Mouse (Mus musculus) layer of hippocampus, adult 9-11 months (tissue): ENCODE measurements around the gene Dnase2b.

Source experiments
- DNase-seq: peaks from one replicate; pipeline ENCODE4 v3.0.0; 2022

Gene Dnase2b

GRCm38 (mm10) chr3:146611261-146611660 lies 4.1 kb downstream of the Dnase2b start:
- no peak for DNase-seq

GRCm38 (mm10) chr3:146610322-146610721 lies 5.1 kb downstream of the Dnase2b start:
- DNase-seq = no peak

- peak; percentile 73 for DNase-seq
Observed at GRCm38 (mm10) chr3:146607368-146607767, 8.0 kb downstream of the Dnase2b start.

- DNase-seq = no peak
Observed at GRCm38 (mm10) chr3:146604647-146605046, 10.7 kb downstream of the Dnase2b start.

GRCm38 (mm10) chr3:146602531-146602930 lies 12.9 kb downstream of the Dnase2b start:
- no peak for DNase-seq

- DNase-seq = no peak
Observed at GRCm38 (mm10) chr3:146601205-146601604, 14.2 kb downstream of the Dnase2b start.

GRCm38 (mm10) chr3:146599198-146599900 lies 16.0 kb downstream of the Dnase2b start:
- DNase-seq = peak; percentile 34

- peak; percentile 78 for DNase-seq
Observed at GRCm38 (mm10) chr3:146598411-146598810, 17.0 kb downstream of the Dnase2b start.

GRCm38 (mm10) chr3:146596864-146597263 lies 18.5 kb downstream of the Dnase2b start:
- no peak for DNase-seq

GRCm38 (mm10) chr3:146596387-146596786 lies 19.0 kb downstream of the Dnase2b start:
- DNase-seq = no peak

- no peak for DNase-seq
Observed at GRCm38 (mm10) chr3:146595440-146595839, 20.0 kb downstream of the Dnase2b start.

- DNase-seq = no peak
Observed at GRCm38 (mm10) chr3:146591601-146592000, 23.8 kb downstream of the Dnase2b start.

- no peak for DNase-seq
Observed at GRCm38 (mm10) chr3:146591159-146591558, 24.2 kb downstream of the Dnase2b start.

- no peak for DNase-seq
Observed at GRCm38 (mm10) chr3:146589523-146589922, 25.9 kb downstream of the Dnase2b start.

GRCm38 (mm10) chr3:146586616-146587015 lies 28.8 kb downstream of the Dnase2b start:
- DNase-seq = no peak

- DNase-seq = peak; percentile 18
Observed at GRCm38 (mm10) chr3:146583908-146584307, 31.5 kb downstream of the Dnase2b start.

- no peak for DNase-seq
Observed at GRCm38 (mm10) chr3:146583478-146583877, 31.9 kb downstream of the Dnase2b start.

- DNase-seq = no peak
Observed at GRCm38 (mm10) chr3:146580039-146580729, 35.2 kb downstream of the Dnase2b start.

GRCm38 (mm10) chr3:146577591-146577990 lies 37.8 kb downstream of the Dnase2b start:
- no peak for DNase-seq

GRCm38 (mm10) chr3:146571341-146571740 lies 44.1 kb downstream of the Dnase2b start:
- DNase-seq = no peak

- DNase-seq = no peak
Observed at GRCm38 (mm10) chr3:146570939-146571338, 44.5 kb downstream of the Dnase2b start.

- DNase-seq = no peak
Observed at GRCm38 (mm10) chr3:146570148-146570782, 45.1 kb downstream of the Dnase2b start, which contains the start of gene Uox. Uox (plus strand) TSS chr3:146570426.

- DNase-seq = no peak
Observed at GRCm38 (mm10) chr3:146569594-146569993, 45.8 kb downstream of the Dnase2b start.
